Mouse (Mus musculus): ENCODE measurements around the gene Mcu. TPM values are rescaled to one million over a fixed set of nuclear protein-coding genes. Genes with fewer than 3 reads are reported as not detected.

Gene Mcu
- polyA plus RNA-seq, 1 experiment from 2014 or later, result 57.2 TPM

DNA sequence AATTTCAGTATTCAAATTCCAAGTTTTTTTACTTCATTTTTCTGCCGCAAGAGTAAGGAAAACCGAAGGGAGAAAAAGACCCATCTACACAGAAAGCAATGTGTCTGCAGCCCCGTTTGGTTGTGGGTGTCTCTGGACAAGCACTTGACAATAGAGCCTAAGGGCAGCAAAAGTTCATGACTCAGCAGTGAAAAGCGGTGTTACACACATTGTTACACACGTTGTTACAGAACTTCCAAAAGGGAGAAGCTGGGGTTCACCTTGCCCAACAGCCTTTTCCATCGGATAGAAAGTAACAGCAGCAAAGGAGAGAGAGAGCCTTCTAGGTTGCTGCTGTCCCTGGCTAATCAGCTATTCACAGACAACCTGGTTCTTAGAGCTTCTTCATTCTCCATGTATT lies 68.3 kb downstream of the Mcu start:
- Histone ChIP-seq H3K4me3 (ENCODE audit: low read depth, low read length) (no peak overlapping the region), H3K9me3 (ENCODE audit: control insufficient read depth, low read length) (no peaks in the 10 kb centered on the region), H3K27ac (replicated peaks) (no peak overlapping the region), H3K4me1 (replicated peaks; ENCODE audit: control insufficient read depth, insufficient read depth) (no peaks in the 10 kb centered on the region), H3K27me3 (ENCODE audit: control insufficient read depth, insufficient read depth, low read length) (no peaks in the 10 kb centered on the region), H3K4me2 (replicated peaks; ENCODE audit: low read depth) (no peak overlapping the region), H3K9ac (ENCODE audit: low read length) (no peak overlapping the region), H3K36me3 (ENCODE audit: control insufficient read depth, insufficient read depth, low read length) (no peaks in the 10 kb centered on the region)
- ATAC-seq (ENCODE audit: low FRiP score, low TSS enrichment) (no peak), DNase-seq (ENCODE audit: low spot score) (no peak)
- no peak for TF ChIP-seq CTCF (IDR thresholded peaks at IDR 0.05; ENCODE audit: low read depth)
- no peak for TF ChIP-seq EP300 (optimal IDR thresholded peaks at IDR 0.05)
- WGBS, result 69% methylated on average over 6 of the region's 6 CpGs

DNA sequence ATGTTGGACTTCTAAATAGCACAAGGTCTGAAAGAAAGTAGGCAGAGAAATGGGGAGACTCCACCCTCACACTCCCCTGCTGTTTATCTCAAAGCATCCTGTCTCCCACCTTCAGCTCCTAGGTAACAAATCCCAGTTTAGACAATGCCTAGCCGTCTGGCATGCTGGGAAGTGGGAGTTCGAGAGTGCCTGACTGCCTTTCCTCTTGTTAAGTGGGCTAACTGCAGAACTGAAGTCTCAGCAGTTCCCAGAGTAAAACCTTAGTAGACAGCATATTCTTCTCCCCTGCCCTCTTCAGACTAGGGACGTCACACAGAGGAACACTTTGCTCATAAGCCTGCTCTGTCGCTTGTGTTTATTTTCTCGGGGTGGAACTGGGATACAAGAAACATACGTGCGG lies 69.1 kb downstream of the Mcu start:
- no peak for DNase-seq (ENCODE audit: low spot score)
- no peaks in the 10 kb centered on the region for H3K9me3 ChIP-seq (ENCODE audit: control insufficient read depth, low read length)
- no peaks in the 10 kb centered on the region for H3K4me1 ChIP-seq (replicated peaks; ENCODE audit: control insufficient read depth, insufficient read depth)
- WGBS, result 45% methylated on average over 7 of the region's 7 CpGs
- no peak overlapping the region for H3K9ac ChIP-seq (ENCODE audit: low read length)
- no peak overlapping the region for H3K27ac ChIP-seq (replicated peaks)
- no peak overlapping the region for H3K4me2 ChIP-seq (replicated peaks; ENCODE audit: low read depth)
- no peak overlapping the region for H3K4me3 ChIP-seq (ENCODE audit: low read depth, low read length)
- H3K36me3 ChIP-seq (ENCODE audit: control insufficient read depth, insufficient read depth, low read length), result no peaks in the 10 kb centered on the region
- H3K27me3 ChIP-seq (ENCODE audit: control insufficient read depth, insufficient read depth, low read length), result no peaks in the 10 kb centered on the region
- no peak for TF ChIP-seq CTCF (IDR thresholded peaks at IDR 0.05; ENCODE audit: low read depth)
- no peak for TF ChIP-seq EP300 (optimal IDR thresholded peaks at IDR 0.05)
- ATAC-seq (ENCODE audit: low FRiP score, low TSS enrichment), result no peak

DNA sequence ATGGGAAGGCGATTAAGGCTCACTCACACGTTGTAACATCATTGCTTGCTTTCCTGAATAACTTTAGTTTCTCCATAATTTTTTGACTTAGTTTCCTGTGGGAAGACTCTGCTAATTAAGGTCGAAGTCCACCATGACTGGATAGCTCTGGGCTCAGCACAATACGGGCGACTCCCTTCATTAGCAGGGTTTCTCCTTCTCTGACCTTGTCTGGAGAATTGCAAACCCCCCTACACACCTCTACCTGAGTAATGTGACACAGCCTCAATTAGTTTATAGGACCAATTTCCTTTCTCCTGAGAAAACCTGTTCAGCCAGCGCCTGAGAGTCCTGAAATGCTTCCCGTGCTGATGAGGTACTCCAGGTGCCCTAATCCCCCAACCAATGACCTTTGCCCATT lies 71.3 kb downstream of the Mcu start:
- Histone ChIP-seq H3K9me3 (ENCODE audit: control insufficient read depth, low read length) (no peaks in the 10 kb centered on the region), H3K27ac (replicated peaks) (no peak overlapping the region), H3K4me1 (replicated peaks; ENCODE audit: control insufficient read depth, insufficient read depth) (no peaks in the 10 kb centered on the region), H3K27me3 (ENCODE audit: control insufficient read depth, insufficient read depth, low read length) (no peaks in the 10 kb centered on the region), H3K9ac (ENCODE audit: low read length) (no peak overlapping the region), H3K36me3 (ENCODE audit: control insufficient read depth, insufficient read depth, low read length) (no peaks in the 10 kb centered on the region), H3K4me3 (ENCODE audit: low read depth, low read length) (no peak overlapping the region), H3K4me2 (replicated peaks; ENCODE audit: low read depth) (no peak overlapping the region)
- DNase-seq (ENCODE audit: low spot score), result no peak
- ATAC-seq (ENCODE audit: low FRiP score, low TSS enrichment), result no peak
- 84% methylated on average over 7 of the region's 7 CpGs for WGBS
- TF ChIP-seq CTCF (IDR thresholded peaks at IDR 0.05; ENCODE audit: low read depth), result no peak

DNA sequence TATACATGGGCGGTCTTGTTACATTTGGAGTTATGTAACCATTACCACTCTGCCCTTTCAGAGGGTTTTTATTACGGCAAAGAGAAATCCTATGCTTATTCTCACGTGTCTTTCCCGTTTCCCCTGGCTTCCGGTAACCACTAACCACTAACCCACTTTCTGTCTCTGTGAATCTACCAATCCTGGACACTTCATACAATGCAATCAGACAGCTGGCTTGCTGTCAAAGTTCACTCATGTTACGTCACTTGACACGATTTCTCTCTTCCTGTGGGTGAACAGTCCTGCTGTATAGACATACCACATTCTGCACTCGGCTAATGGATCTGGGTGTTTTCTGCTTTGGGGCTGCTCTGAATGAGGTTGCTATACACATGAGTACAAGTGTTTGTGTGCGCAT lies 73.1 kb downstream of the Mcu start:
- no peaks in the 10 kb centered on the region for H3K27me3 ChIP-seq (ENCODE audit: control insufficient read depth, insufficient read depth, low read length)
- H3K4me1 ChIP-seq (replicated peaks; ENCODE audit: control insufficient read depth, insufficient read depth), result no peaks in the 10 kb centered on the region
- no peaks in the 10 kb centered on the region for H3K9me3 ChIP-seq (ENCODE audit: control insufficient read depth, low read length)
- no peak overlapping the region for H3K27ac ChIP-seq (replicated peaks)
- H3K36me3 ChIP-seq (ENCODE audit: control insufficient read depth, insufficient read depth, low read length), result no peaks in the 10 kb centered on the region
- whole genome bisulfite sequencing, result 86% methylated on average over 9 of the region's 9 CpGs
- DNase-seq (ENCODE audit: low spot score), result no peak
- no peak for ATAC-seq (ENCODE audit: low FRiP score, low TSS enrichment)
- H3K9ac ChIP-seq (ENCODE audit: low read length), result no peak overlapping the region
- H3K4me3 ChIP-seq (ENCODE audit: low read depth, low read length), result no peak overlapping the region
- no peak overlapping the region for H3K4me2 ChIP-seq (replicated peaks; ENCODE audit: low read depth)
- TF ChIP-seq EP300 (optimal IDR thresholded peaks at IDR 0.05) (no peak), CTCF (IDR thresholded peaks at IDR 0.05; ENCODE audit: low read depth) (no peak)

DNA sequence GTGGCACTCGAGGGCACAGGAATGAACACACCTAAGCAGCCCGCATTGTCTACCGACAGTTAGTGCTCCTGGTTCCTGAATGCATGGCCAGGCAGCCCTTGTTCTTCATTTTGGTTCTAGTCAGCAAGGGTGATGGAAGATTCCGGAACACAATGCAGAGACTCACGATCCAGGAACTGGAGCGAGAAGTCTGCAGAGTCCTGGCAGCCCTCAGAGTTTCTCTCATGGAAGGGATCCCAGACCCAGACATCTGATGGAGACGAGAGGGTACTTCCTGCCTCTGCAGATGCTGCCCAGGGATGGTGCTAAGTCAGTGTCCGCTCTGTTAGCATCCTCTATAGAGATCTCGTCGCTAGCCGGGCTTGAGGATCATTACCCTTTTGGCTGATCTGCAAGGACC lies 75.0 kb downstream of the Mcu start:
- Histone ChIP-seq H3K36me3 (ENCODE audit: control insufficient read depth, insufficient read depth, low read length) (no peaks in the 10 kb centered on the region), H3K9me3 (ENCODE audit: control insufficient read depth, low read length) (no peaks in the 10 kb centered on the region), H3K27me3 (ENCODE audit: control insufficient read depth, insufficient read depth, low read length) (no peaks in the 10 kb centered on the region), H3K4me2 (replicated peaks; ENCODE audit: low read depth) (no peak overlapping the region), H3K4me1 (replicated peaks; ENCODE audit: control insufficient read depth, insufficient read depth) (no peaks in the 10 kb centered on the region), H3K9ac (ENCODE audit: low read length) (no peak overlapping the region), H3K4me3 (ENCODE audit: low read depth, low read length) (no peak overlapping the region), H3K27ac (replicated peaks) (no peak overlapping the region; the same call in 1 of the 2 replicates)
- TF ChIP-seq CTCF (IDR thresholded peaks at IDR 0.05; ENCODE audit: low read depth), result no peak
- TF ChIP-seq EP300 (optimal IDR thresholded peaks at IDR 0.05), result no peak
- 81% methylated on average over 11 of the region's 11 CpGs for WGBS
- DNase-seq (ENCODE audit: low spot score) (no peak), ATAC-seq (ENCODE audit: low FRiP score, low TSS enrichment) (no peak)

DNA sequence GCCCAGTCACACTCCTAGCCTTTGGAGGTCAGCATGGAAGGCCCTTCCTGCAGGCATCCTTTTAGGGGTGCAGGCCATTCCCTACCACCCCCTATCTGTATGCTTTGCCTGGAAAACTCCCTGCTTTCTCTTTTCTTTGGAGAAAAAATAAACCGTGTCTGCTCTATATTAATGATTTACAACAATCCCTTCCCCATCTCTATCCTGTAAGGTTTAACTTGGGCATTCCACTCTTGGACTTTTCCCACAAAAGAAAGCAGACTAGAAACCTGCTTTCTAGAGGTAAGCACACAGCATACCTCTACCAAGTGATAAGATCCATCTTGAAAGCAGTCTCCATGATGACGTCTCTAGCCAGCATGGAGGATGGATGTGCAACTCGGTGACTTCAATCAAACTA lies 75.9 kb downstream of the Mcu start:
- no peaks in the 10 kb centered on the region for H3K4me1 ChIP-seq (replicated peaks; ENCODE audit: control insufficient read depth, insufficient read depth)
- no peak for ATAC-seq (ENCODE audit: low FRiP score, low TSS enrichment)
- no peak overlapping the region for H3K4me3 ChIP-seq (ENCODE audit: low read depth, low read length)
- no peak overlapping the region for H3K27ac ChIP-seq (replicated peaks)
- no peak overlapping the region for H3K4me2 ChIP-seq (replicated peaks; ENCODE audit: low read depth)
- TF ChIP-seq EP300 (optimal IDR thresholded peaks at IDR 0.05) (no peak), CTCF (IDR thresholded peaks at IDR 0.05; ENCODE audit: low read depth) (no peak)
- no peak for DNase-seq (ENCODE audit: low spot score)
- no peaks in the 10 kb centered on the region for H3K36me3 ChIP-seq (ENCODE audit: control insufficient read depth, insufficient read depth, low read length)
- no peaks in the 10 kb centered on the region for H3K9me3 ChIP-seq (ENCODE audit: control insufficient read depth, low read length)
- no peak overlapping the region for H3K9ac ChIP-seq (ENCODE audit: low read length)
- WGBS, result 68% methylated on average over 3 of the region's 3 CpGs
- no peaks in the 10 kb centered on the region for H3K27me3 ChIP-seq (ENCODE audit: control insufficient read depth, insufficient read depth, low read length)

All from stomach, postnatal 0 days (tissue).